Mouse (Mus musculus): Measurements from ENCODE around the gene Ninj1.

Ninj1 gene

GRCm38 (mm10) chr13:49237617-49238016 lies 50.3 kb downstream of the Ninj1 start:
- DNase-seq: no peak

GRCm38 (mm10) chr13:49238737-49239136 lies 51.5 kb downstream of the Ninj1 start:
- no peak for DNase-seq

GRCm38 (mm10) chr13:49242321-49243065 lies 55.2 kb downstream of the Ninj1 start:
- DNase-seq: peak; percentile 46

GRCm38 (mm10) chr13:49243492-49243891 lies 56.2 kb downstream of the Ninj1 start:
- DNase-seq: no peak

DNA sequence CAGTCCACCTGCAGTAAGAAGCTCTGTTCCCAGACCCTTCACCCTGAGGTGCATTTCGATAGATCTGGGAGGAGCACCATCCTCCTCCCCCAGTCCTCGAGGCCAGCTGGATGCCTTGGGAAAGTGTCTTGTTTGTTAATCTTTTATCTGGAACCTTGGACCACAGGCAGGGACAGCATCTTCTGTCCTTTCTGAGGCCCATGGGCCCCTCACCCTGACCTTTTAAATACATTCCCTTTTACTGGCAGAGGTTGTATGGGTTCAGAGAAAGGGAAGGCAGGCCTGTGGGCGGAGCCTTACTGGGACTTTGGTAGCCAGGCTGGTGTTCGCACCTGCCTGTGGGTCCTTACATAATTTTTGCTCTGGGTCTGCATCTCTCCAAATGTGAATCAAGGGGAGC lies 58.0 kb downstream of the Ninj1 start:
- no peak for DNase-seq
